Mouse (Mus musculus): ENCODE results near the gene Dhrs9. TPM values are rescaled to one million over a fixed set of nuclear protein-coding genes. Genes with fewer than 3 reads are reported as not detected.

The Dhrs9 gene
- polyA plus RNA-seq, 1 experiment from 2014 or later, result 0.04 TPM

GRCm38 (mm10) chr2:69386118-69386871, 6.0 kb downstream of the Dhrs9 start:
- no peaks in the 10 kb centered on the region for H3K9me3 ChIP-seq (replicated peaks)
- no peak overlapping the region for H3K9ac ChIP-seq
- no peaks in the 10 kb centered on the region for H3K27me3 ChIP-seq
- 57% methylated on average over 3 of the region's 3 CpGs for WGBS
- no peak overlapping the region for H3K27ac ChIP-seq
- H3K4me1 ChIP-seq (replicated peaks), result no peaks in the 10 kb centered on the region
- H3K4me2 ChIP-seq, result no peak overlapping the region
- no peak for ATAC-seq (replicated peaks; ENCODE audit: insufficient number of reproducible peaks, insufficient read depth, low FRiP score, low read depth)
- no peaks in the 10 kb centered on the region for H3K36me3 ChIP-seq
- H3K4me3 ChIP-seq, result no peak overlapping the region

- Histone ChIP-seq H3K27ac (no peak overlapping the region), H3K9me3 (replicated peaks) (no peaks in the 10 kb centered on the region), H3K4me1 (replicated peaks) (no peaks in the 10 kb centered on the region), H3K27me3 (no peaks in the 10 kb centered on the region), H3K4me2 (no peak overlapping the region), H3K4me3 (no peak overlapping the region), H3K36me3 (no peaks in the 10 kb centered on the region), H3K9ac (no peak overlapping the region)
- 80% methylated on average over 2 of the region's 2 CpGs for WGBS
- ATAC-seq (replicated peaks; ENCODE audit: insufficient number of reproducible peaks, insufficient read depth, low FRiP score, low read depth), result no peak
Measured at GRCm38 (mm10) chr2:69393947-69394346, 13.7 kb downstream of the Dhrs9 start.

- no peak overlapping the region for H3K4me3 ChIP-seq
- no peak overlapping the region for H3K4me2 ChIP-seq
- H3K27me3 ChIP-seq, result no peaks in the 10 kb centered on the region
- H3K9me3 ChIP-seq (replicated peaks), result no peaks in the 10 kb centered on the region
- H3K4me1 ChIP-seq (replicated peaks), result no peaks in the 10 kb centered on the region
- WGBS, result 70% methylated on average over 9 of the region's 9 CpGs
- no peak overlapping the region for H3K9ac ChIP-seq
- H3K27ac ChIP-seq, result no peak overlapping the region
- ATAC-seq (replicated peaks; ENCODE audit: insufficient number of reproducible peaks, insufficient read depth, low FRiP score, low read depth), result no peak
- H3K36me3 ChIP-seq, result no peaks in the 10 kb centered on the region
Measured at GRCm38 (mm10) chr2:69395597-69396248, 15.5 kb downstream of the Dhrs9 start.

GRCm38 (mm10) chr2:69396760-69397435, 16.7 kb downstream of the Dhrs9 start:
- no peak for ATAC-seq (replicated peaks; ENCODE audit: insufficient number of reproducible peaks, insufficient read depth, low FRiP score, low read depth)
- Histone ChIP-seq H3K4me2 (no peak overlapping the region), H3K9me3 (replicated peaks) (no peaks in the 10 kb centered on the region), H3K27ac (no peak overlapping the region), H3K4me3 (no peak overlapping the region), H3K27me3 (no peaks in the 10 kb centered on the region), H3K9ac (no peak overlapping the region), H3K36me3 (no peaks in the 10 kb centered on the region), H3K4me1 (replicated peaks) (no peaks in the 10 kb centered on the region)
- 80% methylated on average over 12 of the region's 12 CpGs for WGBS

GRCm38 (mm10) chr2:69400866-69401604, 20.8 kb downstream of the Dhrs9 start:
- H3K4me3 ChIP-seq, result no peak overlapping the region
- H3K27ac ChIP-seq, result no peak overlapping the region
- H3K9me3 ChIP-seq (replicated peaks), result no peaks in the 10 kb centered on the region
- H3K4me2 ChIP-seq, result no peak overlapping the region
- no peaks in the 10 kb centered on the region for H3K36me3 ChIP-seq
- no peak for ATAC-seq (replicated peaks; ENCODE audit: insufficient number of reproducible peaks, insufficient read depth, low FRiP score, low read depth)
- H3K9ac ChIP-seq, result no peak overlapping the region
- 52% methylated on average over 7 of the region's 7 CpGs for WGBS
- H3K27me3 ChIP-seq, result no peaks in the 10 kb centered on the region
- H3K4me1 ChIP-seq (replicated peaks), result no peaks in the 10 kb centered on the region

- no peak for ATAC-seq (replicated peaks; ENCODE audit: insufficient number of reproducible peaks, insufficient read depth, low FRiP score, low read depth)
- Histone ChIP-seq H3K4me3 (no peak overlapping the region), H3K27ac (no peak overlapping the region), H3K9ac (no peak overlapping the region), H3K27me3 (no peaks in the 10 kb centered on the region), H3K36me3 (no peaks in the 10 kb centered on the region), H3K4me1 (replicated peaks) (no peaks in the 10 kb centered on the region), H3K4me2 (no peak overlapping the region), H3K9me3 (replicated peaks) (no peaks in the 10 kb centered on the region)
- WGBS, result 77% methylated on average over 6 of the region's 6 CpGs
Measured at GRCm38 (mm10) chr2:69401891-69402290, 21.6 kb downstream of the Dhrs9 start.

GRCm38 (mm10) chr2:69402309-69402708, 22.1 kb downstream of the Dhrs9 start:
- H3K9me3 ChIP-seq (replicated peaks), result no peaks in the 10 kb centered on the region
- WGBS, result 85% methylated on average over 7 of the region's 7 CpGs
- H3K4me2 ChIP-seq, result no peak overlapping the region
- H3K27me3 ChIP-seq, result no peaks in the 10 kb centered on the region
- H3K36me3 ChIP-seq, result no peaks in the 10 kb centered on the region
- H3K9ac ChIP-seq, result no peak overlapping the region
- no peak overlapping the region for H3K4me3 ChIP-seq
- no peak overlapping the region for H3K27ac ChIP-seq
- ATAC-seq (replicated peaks; ENCODE audit: insufficient number of reproducible peaks, insufficient read depth, low FRiP score, low read depth), result no peak
- H3K4me1 ChIP-seq (replicated peaks), result no peaks in the 10 kb centered on the region

- 85% methylated on average over 5 of the region's 5 CpGs for WGBS
- Histone ChIP-seq H3K9ac (no peak overlapping the region), H3K36me3 (no peaks in the 10 kb centered on the region), H3K4me2 (no peak overlapping the region), H3K4me3 (no peak overlapping the region), H3K27ac (no peak overlapping the region), H3K4me1 (replicated peaks) (no peaks in the 10 kb centered on the region), H3K9me3 (replicated peaks) (no peaks in the 10 kb centered on the region), H3K27me3 (no peaks in the 10 kb centered on the region)
- ATAC-seq (replicated peaks; ENCODE audit: insufficient number of reproducible peaks, insufficient read depth, low FRiP score, low read depth), result no peak
Measured at GRCm38 (mm10) chr2:69405692-69406091, 25.4 kb downstream of the Dhrs9 start.

- 87% methylated on average over 10 of the region's 10 CpGs for WGBS
- H3K4me1 ChIP-seq (replicated peaks), result no peaks in the 10 kb centered on the region
- no peak for ATAC-seq (replicated peaks; ENCODE audit: insufficient number of reproducible peaks, insufficient read depth, low FRiP score, low read depth)
- no peak overlapping the region for H3K9ac ChIP-seq
- no peaks in the 10 kb centered on the region for H3K27me3 ChIP-seq
- H3K27ac ChIP-seq, result no peak overlapping the region
- H3K4me2 ChIP-seq, result no peak overlapping the region
- no peaks in the 10 kb centered on the region for H3K9me3 ChIP-seq (replicated peaks)
- H3K36me3 ChIP-seq, result no peaks in the 10 kb centered on the region
- no peak overlapping the region for H3K4me3 ChIP-seq
Measured at GRCm38 (mm10) chr2:69414539-69414938, 34.3 kb downstream of the Dhrs9 start.

GRCm38 (mm10) chr2:69415070-69415469, 34.8 kb downstream of the Dhrs9 start:
- Histone ChIP-seq H3K9me3 (replicated peaks) (no peaks in the 10 kb centered on the region), H3K4me1 (replicated peaks) (no peaks in the 10 kb centered on the region), H3K4me3 (no peak overlapping the region), H3K27ac (no peak overlapping the region), H3K4me2 (no peak overlapping the region), H3K27me3 (no peaks in the 10 kb centered on the region), H3K36me3 (no peaks in the 10 kb centered on the region), H3K9ac (no peak overlapping the region)
- ATAC-seq (replicated peaks; ENCODE audit: insufficient number of reproducible peaks, insufficient read depth, low FRiP score, low read depth), result no peak
- WGBS, result 65% methylated on average over 6 of the region's 6 CpGs

- Histone ChIP-seq H3K36me3 (no peaks in the 10 kb centered on the region), H3K4me2 (no peak overlapping the region), H3K4me3 (no peak overlapping the region), H3K4me1 (replicated peaks) (no peaks in the 10 kb centered on the region), H3K9me3 (replicated peaks) (no peaks in the 10 kb centered on the region), H3K9ac (no peak overlapping the region), H3K27me3 (no peaks in the 10 kb centered on the region), H3K27ac (no peak overlapping the region)
- WGBS, result 24% methylated on average over 11 of the region's 11 CpGs
- no peak for ATAC-seq (replicated peaks; ENCODE audit: insufficient number of reproducible peaks, insufficient read depth, low FRiP score, low read depth)
Measured at GRCm38 (mm10) chr2:69418294-69418881, 38.1 kb downstream of the Dhrs9 start.
